Mouse (Mus musculus): Measurements from ENCODE around the gene Ap4m1.

- peak; percentile 35 for TF ChIP-seq CTCF (IDR thresholded peaks at IDR 0.05; ENCODE audit: low read depth)
- peak; percentile 44 for TF ChIP-seq EP300 (IDR thresholded peaks at IDR 0.05; ENCODE audit: low read depth)
Observed at GRCm38 (mm10) chr5:138171695-138172491, at the start of gene Ap4m1, which contains the start of gene Mcm7.
